Mouse (Mus musculus): Measurements from ENCODE around the gene Apoc3. TPM values are rescaled to one million over a fixed set of nuclear protein-coding genes. Genes with fewer than 3 reads are reported as not detected.
A peak's percentile ranks its signal among the peaks of the same experiment; 100 is the strongest.

The Apoc3 gene
- polyA plus RNA-seq, 1 experiment from 2014 or later = not detected

DNA sequence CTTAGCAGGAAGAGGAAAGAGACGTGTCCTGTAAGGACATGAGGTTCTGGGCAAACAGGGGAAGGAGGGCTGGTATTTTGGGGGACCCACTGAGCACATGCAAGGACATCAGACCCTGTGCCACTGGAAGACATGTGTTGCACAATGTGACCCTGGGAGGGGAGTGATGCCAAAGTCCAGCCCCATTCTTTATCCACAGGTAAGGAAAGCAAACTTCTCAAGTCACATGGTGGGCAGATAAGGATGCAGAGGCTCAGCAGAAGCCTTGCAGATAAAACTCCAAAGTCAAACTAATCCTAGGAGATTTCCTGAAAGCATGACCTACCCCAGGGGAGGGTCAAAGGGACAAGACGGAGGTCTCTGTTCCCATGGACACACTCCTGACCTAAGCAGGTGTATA lies 6.4 kb upstream of the Apoc3 start:
- Histone ChIP-seq H3K27me3 (ENCODE audit: control insufficient read depth, insufficient read depth, low read length) (no peaks in the 10 kb centered on the region), H3K27ac (ENCODE audit: low read length) (no peak overlapping the region), H3K9ac (replicated peaks; ENCODE audit: low read depth, low read length) (no peak overlapping the region), H3K36me3 (ENCODE audit: control insufficient read depth, insufficient read depth, low read length) (no peaks in the 10 kb centered on the region), H3K4me3 (ENCODE audit: low read depth, low read length) (no peak overlapping the region), H3K4me2 (replicated peaks; ENCODE audit: low read depth, low read length) (no peak overlapping the region), H3K9me3 (ENCODE audit: control insufficient read depth, low read depth, low read length) (no peaks in the 10 kb centered on the region), H3K4me1 (ENCODE audit: control insufficient read depth, insufficient read depth, low read length) (0 out of 2 replicates have a peak, but pooled peaks cover 4% of the 10 kb centered on the region)
- 68% methylated on average over 2 of the region's 2 CpGs for WGBS
- peak; percentile 76 for ATAC-seq (ENCODE audit: insufficient number of reproducible peaks, insufficient read depth, low FRiP score, low read depth)

DNA sequence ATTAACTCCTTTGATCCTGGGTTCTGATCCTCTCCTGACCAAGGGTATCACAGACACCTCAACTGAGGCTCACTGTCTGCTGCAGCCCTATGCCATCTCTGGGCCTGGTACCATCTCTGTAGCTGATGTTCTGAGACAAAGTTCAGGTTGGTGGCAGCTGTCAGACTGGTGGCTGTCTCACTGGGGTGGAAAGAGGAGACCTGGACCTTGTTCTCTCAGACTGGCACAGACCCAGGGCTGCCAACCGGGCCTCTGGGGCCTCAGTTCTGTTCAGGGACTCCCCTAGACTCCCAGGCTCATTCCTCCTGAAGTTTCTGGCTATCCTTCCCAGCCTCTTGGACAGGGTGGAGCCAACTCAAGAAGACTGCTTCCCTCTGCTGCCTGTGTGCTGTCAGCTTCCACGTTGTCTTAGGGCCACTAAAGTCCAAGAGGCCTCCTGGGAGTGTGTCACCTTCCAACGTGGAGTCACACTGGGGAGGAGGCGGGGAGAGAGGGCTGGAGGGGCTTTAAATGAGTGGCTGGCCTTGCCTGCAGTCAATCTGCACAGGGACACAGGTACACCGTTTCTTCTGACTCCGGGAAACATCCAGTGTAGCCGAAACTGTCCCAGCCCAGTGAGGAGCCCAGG lies 5.2 kb upstream of the Apoc3 start, which contains the start of gene Apoa4:
Gene Apoa4 (plus strand): TSS at position 171 of the 628 bp plus-strand sequence.
- Histone ChIP-seq H3K4me3 (ENCODE audit: low read depth, low read length) (no peak within 1 kb of the TSS), H3K36me3 (ENCODE audit: control insufficient read depth, insufficient read depth, low read length) (no peaks in the 10 kb centered on the region), H3K27me3 (ENCODE audit: control insufficient read depth, insufficient read depth, low read length) (no peaks in the 10 kb centered on the region), H3K27ac (ENCODE audit: low read length) (no peak within 1 kb of the TSS), H3K9ac (replicated peaks; ENCODE audit: low read depth, low read length) (no peak within 1 kb of the TSS), H3K4me1 (ENCODE audit: control insufficient read depth, insufficient read depth, low read length) (0 out of 2 replicates have a peak, but pooled peaks cover 4% of the 10 kb centered on the region), H3K4me2 (replicated peaks; ENCODE audit: low read depth, low read length) (no peak within 1 kb of the TSS), H3K9me3 (ENCODE audit: control insufficient read depth, low read depth, low read length) (no peaks in the 10 kb centered on the region)
- 67% methylated on average over 7 of the region's 7 CpGs for WGBS
- no peak for ATAC-seq (ENCODE audit: insufficient number of reproducible peaks, insufficient read depth, low FRiP score, low read depth)

DNA sequence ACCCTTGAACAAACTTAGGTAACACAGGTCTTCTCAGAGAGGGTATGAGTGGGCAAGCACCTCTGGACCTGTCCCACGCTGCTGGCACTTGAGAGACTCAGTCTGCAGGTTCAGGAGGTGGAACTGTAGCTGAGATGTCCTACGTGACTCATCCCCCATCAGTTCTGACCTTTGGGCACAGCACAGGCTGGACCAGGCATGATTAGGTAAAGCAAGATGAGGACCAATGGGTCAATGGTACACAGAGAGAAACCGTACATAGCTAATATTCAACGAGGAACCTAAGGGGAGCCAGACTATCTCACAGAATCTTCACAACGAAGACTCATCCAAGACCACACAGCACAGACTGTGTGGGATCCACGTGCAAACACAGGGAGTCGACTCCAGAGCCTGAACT lies 3.4 kb upstream of the Apoc3 start:
- ATAC-seq (ENCODE audit: insufficient number of reproducible peaks, insufficient read depth, low FRiP score, low read depth) = no peak

GRCm38 (mm10) chr9:46235649-46236048 lies 213 bp upstream of the Apoc3 start:
- no peak overlapping the region for H3K9ac ChIP-seq (replicated peaks; ENCODE audit: low read depth, low read length)
- no peaks in the 10 kb centered on the region for H3K36me3 ChIP-seq (ENCODE audit: control insufficient read depth, insufficient read depth, low read length)
- 54% methylated on average over 4 of the region's 4 CpGs for WGBS
- ATAC-seq (ENCODE audit: insufficient number of reproducible peaks, insufficient read depth, low FRiP score, low read depth) = no peak
- no peaks in the 10 kb centered on the region for H3K27me3 ChIP-seq (ENCODE audit: control insufficient read depth, insufficient read depth, low read length)
- H3K4me3 ChIP-seq (ENCODE audit: low read depth, low read length) = no peak overlapping the region
- no peaks in the 10 kb centered on the region; the same call in 1 of the 2 replicates for H3K4me1 ChIP-seq (ENCODE audit: control insufficient read depth, insufficient read depth, low read length)
- no peaks in the 10 kb centered on the region for H3K9me3 ChIP-seq (ENCODE audit: control insufficient read depth, low read depth, low read length)
- no peak overlapping the region for H3K27ac ChIP-seq (ENCODE audit: low read length)
- H3K4me2 ChIP-seq (replicated peaks; ENCODE audit: low read depth, low read length) = no peak overlapping the region

More for the DNA sequence above, 3.4 kb upstream of the Apoc3 start:
- H3K27ac ChIP-seq (ENCODE audit: low read length) = no peak overlapping the region
- no peak overlapping the region for H3K4me2 ChIP-seq (replicated peaks; ENCODE audit: low read depth, low read length)
- H3K9me3 ChIP-seq (ENCODE audit: control insufficient read depth, low read depth, low read length) = no peaks in the 10 kb centered on the region
- 87% methylated on average over 7 of the region's 7 CpGs for WGBS
- no peak overlapping the region for H3K9ac ChIP-seq (replicated peaks; ENCODE audit: low read depth, low read length)
- 0 out of 2 replicates have a peak, but pooled peaks cover 4% of the 10 kb centered on the region for H3K4me1 ChIP-seq (ENCODE audit: control insufficient read depth, insufficient read depth, low read length)
- H3K36me3 ChIP-seq (ENCODE audit: control insufficient read depth, insufficient read depth, low read length) = no peaks in the 10 kb centered on the region
- H3K27me3 ChIP-seq (ENCODE audit: control insufficient read depth, insufficient read depth, low read length) = no peaks in the 10 kb centered on the region
- no peak overlapping the region for H3K4me3 ChIP-seq (ENCODE audit: low read depth, low read length)

DNA sequence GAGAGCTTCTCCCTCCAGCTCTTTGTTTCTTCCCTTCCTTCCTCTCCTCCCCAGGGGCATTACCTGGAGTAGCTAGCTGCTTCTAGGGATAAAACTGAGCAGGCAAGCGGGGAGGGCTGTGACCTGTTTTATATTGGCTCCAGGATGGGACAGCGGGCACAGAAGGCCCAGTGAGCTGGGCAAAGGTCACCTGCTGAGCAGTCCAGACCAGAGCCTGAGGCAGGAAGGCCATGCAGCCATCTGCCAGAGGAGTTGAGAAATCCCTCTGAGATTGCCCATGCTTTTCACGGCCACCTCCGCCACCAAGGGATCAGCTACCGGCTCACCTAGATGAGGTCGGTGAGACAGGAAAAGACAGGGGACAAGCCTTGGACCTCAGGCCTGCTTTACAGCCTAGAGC lies 240 bp downstream of the Apoc3 start:
- no peaks in the 10 kb centered on the region for H3K9me3 ChIP-seq (ENCODE audit: control insufficient read depth, low read depth, low read length)
- H3K4me2 ChIP-seq (replicated peaks; ENCODE audit: low read depth, low read length) = no peak overlapping the region
- no peak overlapping the region for H3K9ac ChIP-seq (replicated peaks; ENCODE audit: low read depth, low read length)
- ATAC-seq (ENCODE audit: insufficient number of reproducible peaks, insufficient read depth, low FRiP score, low read depth) = no peak
- H3K4me1 ChIP-seq (ENCODE audit: control insufficient read depth, insufficient read depth, low read length) = peaks cover 3% of the 10 kb centered on the region; the same call in 1 of the 2 replicates
- WGBS = 79% methylated on average over 6 of the region's 6 CpGs
- H3K27me3 ChIP-seq (ENCODE audit: control insufficient read depth, insufficient read depth, low read length) = no peaks in the 10 kb centered on the region
- no peak overlapping the region for H3K27ac ChIP-seq (ENCODE audit: low read length)
- no peak overlapping the region for H3K4me3 ChIP-seq (ENCODE audit: low read depth, low read length)
- H3K36me3 ChIP-seq (ENCODE audit: control insufficient read depth, insufficient read depth, low read length) = no peaks in the 10 kb centered on the region

DNA sequence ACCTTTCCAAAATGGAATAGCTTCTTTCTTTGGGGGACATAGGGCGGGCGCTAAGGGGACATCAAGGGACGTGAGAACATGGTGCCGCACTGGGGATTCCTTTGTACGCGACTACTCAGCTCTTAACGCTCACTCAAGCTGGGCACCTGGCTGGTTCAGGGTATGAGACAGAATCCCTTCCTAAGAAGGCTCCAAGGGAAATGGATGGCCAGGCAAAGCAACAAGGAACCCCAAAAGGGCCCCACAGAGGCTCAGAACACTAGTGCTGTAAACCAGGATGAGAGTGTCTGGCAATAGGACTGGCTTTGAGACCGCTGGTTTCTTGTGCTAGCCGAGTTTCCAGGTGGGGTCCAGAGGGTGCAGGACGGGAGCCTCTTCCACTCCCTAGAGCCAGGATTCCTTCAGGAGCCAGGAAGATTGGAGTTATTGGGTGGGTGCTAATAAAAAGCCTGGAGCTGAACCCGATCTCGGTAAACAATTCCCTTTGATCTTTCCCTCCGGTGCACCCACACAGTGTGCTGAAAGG lies 4.9 kb downstream of the Apoc3 start:
- H3K9ac ChIP-seq (replicated peaks; ENCODE audit: low read depth, low read length) = no peak overlapping the region; the same call in 1 of the 2 replicates
- H3K9me3 ChIP-seq (ENCODE audit: control insufficient read depth, low read depth, low read length) = no peaks in the 10 kb centered on the region
- H3K4me2 ChIP-seq (replicated peaks; ENCODE audit: low read depth, low read length) = peak overlapping the region; percentile 87
- 16% methylated on average over 13 of the region's 13 CpGs for WGBS
- no peaks in the 10 kb centered on the region for H3K36me3 ChIP-seq (ENCODE audit: control insufficient read depth, insufficient read depth, low read length)
- ATAC-seq (ENCODE audit: insufficient number of reproducible peaks, insufficient read depth, low FRiP score, low read depth) = no peak
- H3K27ac ChIP-seq (ENCODE audit: low read length) = no peak overlapping the region
- no peaks in the 10 kb centered on the region for H3K27me3 ChIP-seq (ENCODE audit: control insufficient read depth, insufficient read depth, low read length)
- H3K4me1 ChIP-seq (ENCODE audit: control insufficient read depth, insufficient read depth, low read length) = peaks cover 6% of the 10 kb centered on the region; the same call in 1 of the 2 replicates
- peak overlapping the region; percentile 39 for H3K4me3 ChIP-seq (ENCODE audit: low read depth, low read length)

DNA sequence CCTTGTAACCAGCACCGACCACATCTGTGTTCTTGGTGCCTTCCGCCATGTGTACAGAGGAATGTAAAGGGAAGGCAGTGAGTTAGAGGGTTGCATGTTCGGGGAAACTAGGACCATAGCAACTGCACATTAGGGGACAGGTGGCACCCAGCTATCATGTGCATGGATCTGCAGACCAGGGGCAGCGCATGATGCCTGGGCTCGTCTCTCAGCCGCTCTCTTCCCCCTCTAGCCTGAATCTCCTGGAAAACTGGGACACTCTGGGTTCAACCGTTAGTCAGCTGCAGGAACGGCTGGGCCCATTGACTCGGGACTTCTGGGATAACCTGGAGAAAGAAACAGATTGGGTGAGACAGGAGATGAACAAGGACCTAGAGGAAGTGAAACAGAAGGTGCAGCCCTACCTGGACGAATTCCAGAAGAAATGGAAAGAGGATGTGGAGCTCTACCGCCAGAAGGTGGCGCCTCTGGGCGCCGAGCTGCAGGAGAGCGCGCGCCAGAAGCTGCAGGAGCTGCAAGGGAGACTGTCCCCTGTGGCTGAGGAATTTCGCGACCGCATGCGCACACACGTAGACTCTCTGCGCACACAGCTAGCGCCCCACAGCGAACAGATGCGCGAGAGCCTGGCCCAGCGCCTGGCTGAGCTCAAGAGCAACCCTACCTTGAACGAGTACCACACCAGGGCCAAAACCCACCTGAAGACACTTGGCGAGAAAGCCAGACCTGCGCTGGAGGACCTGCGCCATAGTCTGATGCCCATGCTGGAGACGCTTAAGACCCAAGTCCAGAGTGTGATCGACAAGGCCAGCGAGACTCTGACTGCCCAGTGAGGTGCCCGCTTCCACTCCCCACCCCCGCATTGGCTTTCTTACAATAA lies 5.6 kb downstream of the Apoc3 start:
- Histone ChIP-seq H3K9ac (replicated peaks; ENCODE audit: low read depth, low read length) (no peak overlapping the region; the same call in 1 of the 2 replicates), H3K4me1 (ENCODE audit: control insufficient read depth, insufficient read depth, low read length) (peaks cover 6% of the 10 kb centered on the region; the same call in 1 of the 2 replicates), H3K27me3 (ENCODE audit: control insufficient read depth, insufficient read depth, low read length) (no peaks in the 10 kb centered on the region), H3K4me3 (ENCODE audit: low read depth, low read length) (peak overlapping the region; percentile 39), H3K9me3 (ENCODE audit: control insufficient read depth, low read depth, low read length) (no peaks in the 10 kb centered on the region), H3K36me3 (ENCODE audit: control insufficient read depth, insufficient read depth, low read length) (no peaks in the 10 kb centered on the region), H3K27ac (ENCODE audit: low read length) (no peak overlapping the region), H3K4me2 (replicated peaks; ENCODE audit: low read depth, low read length) (peak overlapping the region; percentile 87)
- peak; percentile 87 for ATAC-seq (ENCODE audit: insufficient number of reproducible peaks, insufficient read depth, low FRiP score, low read depth)
- WGBS = 16% methylated on average over 37 of the region's 37 CpGs

DNA sequence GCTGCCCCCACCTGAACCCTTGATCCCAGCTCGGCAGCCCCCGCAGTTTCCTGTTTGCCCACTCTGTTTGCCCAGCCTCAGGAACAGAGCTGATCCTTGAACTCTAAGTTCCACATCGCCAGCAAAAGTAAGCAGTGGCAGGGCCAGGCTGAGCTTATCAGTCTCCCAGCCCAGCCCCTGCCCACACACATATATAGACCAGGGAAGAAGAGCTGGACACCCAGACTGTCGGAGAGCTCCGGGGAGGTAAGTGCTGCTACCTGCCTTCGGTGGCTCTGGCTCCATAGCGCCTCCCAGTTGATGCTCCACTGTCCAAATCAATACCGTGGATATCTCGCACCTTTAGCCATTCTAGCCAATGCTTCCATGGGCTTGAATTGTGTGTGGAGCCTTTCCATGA lies 6.9 kb downstream of the Apoc3 start, which contains the start of gene Apoa1:
Gene Apoa1 (plus strand): TSS at position 90 of the 400 bp plus-strand sequence.
- no peak within 1 kb of the TSS for H3K4me2 ChIP-seq (replicated peaks; ENCODE audit: low read depth, low read length)
- no peak within 1 kb of the TSS for H3K9ac ChIP-seq (replicated peaks; ENCODE audit: low read depth, low read length)
- no peaks in the 10 kb centered on the region for H3K27me3 ChIP-seq (ENCODE audit: control insufficient read depth, insufficient read depth, low read length)
- WGBS = 52% methylated on average over 9 of the region's 9 CpGs
- ATAC-seq (ENCODE audit: insufficient number of reproducible peaks, insufficient read depth, low FRiP score, low read depth) = peak; percentile 11; the same call in 1 of the 2 replicates
- peaks cover 2% of the 10 kb centered on the region; the same call in 1 of the 2 replicates for H3K36me3 ChIP-seq (ENCODE audit: control insufficient read depth, insufficient read depth, low read length)
- no peak within 1 kb of the TSS for H3K4me3 ChIP-seq (ENCODE audit: low read depth, low read length)
- no peaks in the 10 kb centered on the region for H3K9me3 ChIP-seq (ENCODE audit: control insufficient read depth, low read depth, low read length)
- no peak within 1 kb of the TSS; the same call in 1 of the 2 replicates for H3K27ac ChIP-seq (ENCODE audit: low read length)
- H3K4me1 ChIP-seq (ENCODE audit: control insufficient read depth, insufficient read depth, low read length) = peaks cover 6% of the 10 kb centered on the region; the same call in 1 of the 2 replicates

Measured in stomach, embryonic 14.5 days (tissue).